Mouse (Mus musculus) heart, postnatal 0 days (tissue): ENCODE measurements around the gene Cd3eap. TPM values are rescaled to one million over a fixed set of nuclear protein-coding genes. Genes with fewer than 3 reads are reported as not detected.
A peak's percentile ranks its signal among the peaks of the same experiment; 100 is the strongest.

Experiments used
- ATAC-seq: fragments of 200-750 bp; cut with Nextera tagmentation; 2 replicates; pipeline ENCODE4 v1.8.0; 2017; ENCODE audit warnings: low read depth, moderate number of reproducible peaks, moderate library complexity; ENCODE audit not compliant: insufficient read depth
- DNase-seq: peaks from one replicate; pipeline ENCODE4 v3.0.0-alpha.2; 2016; ENCODE audit warnings: low spot score
- H3K27ac ChIP-seq: fragments of 300-500 bp; sonication (generic); 2 replicates; pipeline ENCODE4 v1.5.1; 2014; ENCODE audit warnings: low read depth, mild to moderate bottlenecking
- H3K27me3 ChIP-seq: fragments of 300-500 bp; sonication (generic); 2 replicates; pipeline ENCODE4 v1.6.1; 2014; ENCODE audit warnings: low read length, mixed read lengths; ENCODE audit not compliant: control insufficient read depth, insufficient read depth
- H3K36me3 ChIP-seq: fragments of 300-500 bp; sonication (generic); replicated peaks from 2 replicates; pipeline ENCODE4 v1.6.1; 2014; ENCODE audit warnings: low read length, mixed read lengths; ENCODE audit not compliant: control insufficient read depth, insufficient read depth
- H3K4me1 ChIP-seq: fragments of 300-500 bp; sonication (generic); 2 replicates; pipeline ENCODE4 v1.6.1; 2014; ENCODE audit warnings: antibody characterized with exemption; ENCODE audit not compliant: control insufficient read depth, insufficient read depth
- H3K4me2 ChIP-seq: fragments of 300-500 bp; sonication (generic); 2 replicates; pipeline ENCODE4 v1.6.1; 2014; ENCODE audit warnings: low read depth, mild to moderate bottlenecking, low read length, moderate library complexity
- H3K4me3 ChIP-seq: fragments of 300-500 bp; sonication (generic); 2 replicates; pipeline ENCODE4 v1.5.1; 2014; ENCODE audit warnings: low read depth, low read length
- H3K9ac ChIP-seq: fragments of 300-500 bp; sonication (generic); replicated peaks from 2 replicates; pipeline ENCODE4 v1.6.1; 2014; ENCODE audit warnings: low read depth, low read length, mixed read lengths
- H3K9me3 ChIP-seq: fragments of 300-500 bp; sonication (generic); replicated peaks from 2 replicates; pipeline ENCODE4 v1.6.1; 2016; ENCODE audit warnings: low read length; ENCODE audit not compliant: control insufficient read depth
- CTCF ChIP-seq: IDR thresholded peaks from 2 replicates; pipeline ENCODE4 v1.5.1; 2016; ENCODE audit warnings: antibody characterized with exemption, control low read depth, low read depth
- EP300 ChIP-seq: IDR thresholded peaks from 2 replicates; pipeline ENCODE4 v1.6.1; 2016; ENCODE audit warnings: antibody characterized with exemption, low read depth
- WGBS: fragments of 180-500 bp; shearing (Covaris S2); extraction: QIAGEN DNeasy Blood & Tissue Kit; methylation state at CpG from one replicate; pipeline ENCODE4 v1.1.7; 2014; 5-methylcytosine and 5-hydroxymethylcytosine counted together
- polyA plus RNA-seq: library from polyadenylated mRNA; unstranded; fragments of >200 nt; fragmentation: Nextera tagmentation; extraction: Ambion mirVana; gene quantifications from 2 replicates; pipeline ENCODE4 v1.2.1, GENCODE M21; 2015
- total RNA-seq: library from RNA; depleted of rRNA; stranded (reverse); fragments of >200 nt; gene quantifications from 2 replicates; pipeline ENCODE4 v1.2.3, GENCODE M21; 2014; ENCODE audit warnings: low replicate concordance

The Cd3eap gene
- total and polyA plus RNA-seq, 2 experiments from 2014 or later, result 3.2 to 11.7 TPM

- DNase-seq (no peak), ATAC-seq (no peak)
- Histone ChIP-seq H3K4me3 (no peak overlapping the region), H3K4me1 (peaks cover 8% of the 10 kb centered on the region), H3K9me3 (no peaks in the 10 kb centered on the region), H3K36me3 (peaks cover 42% of the 10 kb centered on the region), H3K27ac (no peak overlapping the region), H3K27me3 (no peaks in the 10 kb centered on the region), H3K4me2 (no peak overlapping the region), H3K9ac (no peak overlapping the region)
- TF ChIP-seq EP300 (no peak), CTCF (no peak)
- 74% methylated on average over 10 of the region's 10 CpGs for WGBS
Measured at GRCm38 (mm10) chr7:19356311-19356710, 3.0 kb downstream of the Cd3eap start.

- no peak for TF ChIP-seq EP300
- TF ChIP-seq CTCF, result no peak
- H3K9ac ChIP-seq, result no peak overlapping the region
- ATAC-seq, result no peak
- H3K4me2 ChIP-seq, result no peak overlapping the region
- peaks cover 51% of the 10 kb centered on the region for H3K36me3 ChIP-seq
- H3K4me1 ChIP-seq, result peaks cover 8% of the 10 kb centered on the region
- 82% methylated on average over 5 of the region's 5 CpGs for WGBS
- H3K27ac ChIP-seq, result no peak overlapping the region
- no peak for DNase-seq
- no peaks in the 10 kb centered on the region for H3K9me3 ChIP-seq
- no peak overlapping the region for H3K4me3 ChIP-seq
- no peaks in the 10 kb centered on the region for H3K27me3 ChIP-seq
Measured at GRCm38 (mm10) chr7:19354991-19355390, 4.3 kb downstream of the Cd3eap start.

- H3K4me3 ChIP-seq, result no peak overlapping the region
- H3K36me3 ChIP-seq, result peaks cover 59% of the 10 kb centered on the region
- no peaks in the 10 kb centered on the region for H3K9me3 ChIP-seq
- no peaks in the 10 kb centered on the region for H3K27me3 ChIP-seq
- H3K4me1 ChIP-seq, result peaks cover 7% of the 10 kb centered on the region
- H3K9ac ChIP-seq, result no peak overlapping the region
- ATAC-seq, result no peak
- DNase-seq, result no peak
- no peak overlapping the region for H3K27ac ChIP-seq
- WGBS, result 90% methylated on average over 8 of the region's 8 CpGs
- no peak overlapping the region for H3K4me2 ChIP-seq
- TF ChIP-seq EP300 (no peak), CTCF (no peak)
Measured at GRCm38 (mm10) chr7:19350221-19350620, 9.1 kb downstream of the Cd3eap start.

- Histone ChIP-seq H3K27ac (0 out of 2 replicates have a peak overlapping the region, but pooled peaks have one; percentile 38), H3K4me3 (no peak overlapping the region), H3K4me2 (no peak overlapping the region), H3K9ac (no peak overlapping the region), H3K9me3 (no peaks in the 10 kb centered on the region), H3K4me1 (peaks cover 9% of the 10 kb centered on the region), H3K36me3 (peaks cover 50% of the 10 kb centered on the region), H3K27me3 (no peaks in the 10 kb centered on the region)
- ATAC-seq (no peak), DNase-seq (no peak)
- TF ChIP-seq EP300 (no peak), CTCF (no peak)
- WGBS, result 66% methylated on average over 13 of the region's 13 CpGs
Measured at GRCm38 (mm10) chr7:19349188-19349915, 9.9 kb downstream of the Cd3eap start.

GRCm38 (mm10) chr7:19344938-19345471 lies 14.3 kb downstream of the Cd3eap start:
- DNase-seq (peak; percentile 89), ATAC-seq (peak; percentile 74)
- peaks cover 19% of the 10 kb centered on the region for H3K4me1 ChIP-seq
- H3K4me3 ChIP-seq, result peak overlapping the region; percentile 75
- H3K9me3 ChIP-seq, result no peaks in the 10 kb centered on the region
- no peaks in the 10 kb centered on the region for H3K27me3 ChIP-seq
- H3K9ac ChIP-seq, result peak overlapping the region; percentile 53
- H3K27ac ChIP-seq, result peak overlapping the region; percentile 70
- H3K4me2 ChIP-seq, result peak overlapping the region; percentile 65
- under 1% methylated on average over 31 of the region's 31 CpGs for WGBS
- H3K36me3 ChIP-seq, result peaks cover 17% of the 10 kb centered on the region
- TF ChIP-seq EP300, result 0 out of 2 replicates have a peak, but pooled peaks have one; percentile 22
- no peak for TF ChIP-seq CTCF
